Mouse (Mus musculus): ENCODE results near the gene Cldn22.

Gene Cldn22

DNA sequence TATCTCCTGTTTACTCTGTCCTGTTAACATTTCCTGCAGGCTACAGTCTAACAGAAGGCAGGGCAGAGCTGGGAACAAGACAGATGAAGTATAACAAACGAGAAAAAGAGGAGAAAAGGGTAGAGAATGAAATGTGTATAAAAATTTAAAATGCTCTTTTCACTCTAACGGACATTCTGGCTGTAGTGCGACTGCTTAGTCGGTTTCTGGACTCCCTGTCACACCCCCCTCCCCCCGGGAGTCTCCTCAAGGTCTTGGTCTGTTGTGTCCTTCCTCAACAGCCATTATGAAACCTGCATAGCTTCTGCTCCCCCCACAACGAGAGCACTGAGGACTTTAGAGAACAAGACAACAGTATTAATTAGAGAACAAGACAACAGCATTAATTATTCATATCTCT lies 8.3 kb downstream of the Cldn22 start:
- DNase-seq (ENCODE audit: low spot score in 2 of 2): no peak

DNA sequence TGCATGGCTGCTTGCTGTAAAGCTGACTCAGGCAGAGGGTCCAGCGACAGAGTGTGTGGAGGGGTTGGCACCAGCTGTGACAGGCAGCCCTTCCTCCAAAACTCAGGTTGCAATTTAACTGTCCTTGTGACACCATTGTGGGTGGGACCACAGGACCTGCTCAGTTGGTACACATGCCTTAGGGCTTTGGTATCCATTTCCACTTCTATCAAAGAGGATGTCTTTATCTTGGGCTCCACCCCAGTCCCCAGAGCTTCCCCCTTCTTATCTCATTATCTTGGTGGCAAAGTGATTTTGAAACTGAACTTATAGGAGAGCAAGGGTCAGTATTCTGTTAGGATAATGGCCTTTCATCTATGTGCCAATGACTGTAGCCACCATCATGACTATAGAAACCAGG lies 9.7 kb downstream of the Cldn22 start:
- no peak for DNase-seq (ENCODE audit: low spot score in 2 of 2)

GRCm38 (mm10) chr8:47843063-47843462 lies 18.8 kb downstream of the Cldn22 start:
- no peak for DNase-seq (ENCODE audit: low spot score in 2 of 2)

DNA sequence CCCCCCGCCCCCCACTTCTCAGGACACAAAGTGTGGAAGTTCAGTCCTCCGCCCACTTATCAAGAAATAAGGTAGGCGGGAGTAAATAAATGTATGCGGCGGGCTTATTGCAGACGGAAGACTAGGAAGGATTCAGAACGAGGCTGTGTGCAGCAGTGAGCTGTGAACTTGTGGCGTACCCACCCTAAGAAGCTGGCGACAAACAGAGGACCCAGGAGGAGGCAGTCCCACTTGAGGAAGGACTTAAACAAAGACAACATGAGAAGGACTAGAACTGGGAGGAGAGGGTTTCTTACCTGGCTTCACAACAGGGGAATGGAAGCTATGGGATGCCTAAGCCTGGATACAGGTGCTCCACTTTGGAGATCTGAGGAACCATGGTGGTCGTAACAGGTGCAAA lies 19.4 kb downstream of the Cldn22 start:
- no peak for DNase-seq (ENCODE audit: low spot score in 2 of 2)

DNA sequence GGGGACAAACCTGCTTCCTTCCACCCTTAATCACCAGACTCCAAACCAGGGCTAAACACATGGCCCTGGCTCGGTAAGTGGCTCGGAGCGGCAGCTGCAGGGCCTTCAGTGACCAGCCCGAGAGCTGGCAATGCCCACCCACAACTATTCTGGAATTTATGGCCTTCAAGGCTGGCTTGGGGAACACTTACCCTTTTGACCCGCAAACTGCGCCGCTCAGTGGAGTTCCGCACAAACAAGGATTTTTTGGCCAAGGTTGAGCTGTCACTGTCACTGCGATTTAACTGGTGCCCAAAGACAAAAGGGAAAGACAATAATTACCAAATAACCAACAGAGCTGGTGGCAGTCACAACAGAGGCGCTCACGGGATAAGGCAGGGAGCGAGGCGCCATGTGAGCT lies 21.7 kb downstream of the Cldn22 start:
- no peak for DNase-seq (ENCODE audit: low spot score in 2 of 2)

GRCm38 (mm10) chr8:47847161-47847560 lies 22.9 kb downstream of the Cldn22 start:
- no peak for DNase-seq (ENCODE audit: low spot score in 2 of 2)

- DNase-seq (ENCODE audit: low spot score in 2 of 2): no peak
Observed at GRCm38 (mm10) chr8:47847931-47848330, 23.6 kb downstream of the Cldn22 start.

- DNase-seq (ENCODE audit: low spot score in 2 of 2): no peak
Observed at GRCm38 (mm10) chr8:47849842-47850241, 25.6 kb downstream of the Cldn22 start.

GRCm38 (mm10) chr8:47851824-47852502 lies 27.7 kb downstream of the Cldn22 start:
- DNase-seq (ENCODE audit: low spot score in 2 of 2): peak in 1 of 2 experiments; percentile 35

GRCm38 (mm10) chr8:47852737-47853136 lies 28.5 kb downstream of the Cldn22 start:
- DNase-seq (ENCODE audit: low spot score in 2 of 2): no peak

DNA sequence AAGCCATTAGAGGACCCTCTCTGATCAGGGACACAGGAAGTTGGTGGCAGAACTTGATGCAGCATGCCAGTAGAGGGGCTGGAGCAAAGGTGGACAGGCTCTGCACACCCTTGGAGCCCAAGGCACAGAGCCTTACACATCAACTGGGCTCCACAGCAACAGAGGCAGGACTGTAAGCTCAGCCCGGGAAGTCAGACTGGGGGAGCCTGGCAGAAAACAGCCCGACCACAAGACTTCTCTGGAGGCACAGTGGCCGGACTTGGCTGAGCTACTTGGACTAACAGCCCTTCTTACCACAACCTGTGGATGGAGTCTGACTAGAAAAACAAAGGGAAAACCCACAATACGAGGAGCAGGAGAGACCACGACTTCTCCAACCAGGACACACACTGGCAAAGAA lies 29.1 kb downstream of the Cldn22 start:
- no peak for DNase-seq (ENCODE audit: low spot score in 2 of 2)

DNA sequence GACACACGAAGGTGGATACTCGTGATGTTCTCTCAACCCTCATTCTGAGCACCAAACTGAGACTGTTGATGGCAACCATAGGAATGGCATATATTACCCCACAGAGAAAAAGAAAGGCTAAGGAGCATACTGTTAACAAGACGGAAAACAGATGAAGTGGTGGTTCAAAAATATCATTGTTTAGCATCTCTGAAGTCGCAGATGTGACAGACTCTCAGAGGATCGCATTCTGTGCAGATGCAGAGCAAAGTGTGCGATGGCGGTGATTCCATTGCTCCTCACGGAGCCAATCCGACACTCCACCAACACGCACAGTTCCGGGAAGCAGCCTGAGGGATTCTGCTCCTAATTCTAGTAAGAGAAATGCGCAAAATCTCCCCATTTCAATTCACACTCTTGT lies 35.0 kb downstream of the Cldn22 start:
- peak; percentile 39 to 47 for DNase-seq (ENCODE audit: low spot score in 2 of 2)

GRCm38 (mm10) chr8:47866568-47866967 lies 42.3 kb downstream of the Cldn22 start:
- no peak for DNase-seq (ENCODE audit: low spot score in 2 of 2)

DNA sequence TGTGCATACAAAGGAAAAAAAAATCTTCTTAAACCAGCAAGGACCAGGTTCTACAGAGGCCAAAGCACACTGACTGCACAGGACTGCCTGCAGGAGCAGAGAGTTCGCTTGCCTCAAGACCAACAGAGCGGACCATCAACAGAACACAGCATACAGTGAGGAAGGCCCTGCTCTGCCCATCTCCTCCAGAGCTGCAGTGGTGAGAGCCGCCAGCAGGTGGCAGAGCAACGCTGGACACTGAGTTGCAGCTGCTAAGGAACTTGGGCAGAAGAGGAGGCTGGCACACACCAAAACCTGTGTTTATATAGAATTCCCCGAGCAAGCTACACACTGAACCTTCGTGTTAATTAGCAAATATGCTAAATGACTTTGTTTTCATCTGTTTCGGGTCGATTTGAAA lies 42.8 kb downstream of the Cldn22 start:
- peak; percentile 92 to 95 for DNase-seq (ENCODE audit: low spot score in 2 of 2)

DNA sequence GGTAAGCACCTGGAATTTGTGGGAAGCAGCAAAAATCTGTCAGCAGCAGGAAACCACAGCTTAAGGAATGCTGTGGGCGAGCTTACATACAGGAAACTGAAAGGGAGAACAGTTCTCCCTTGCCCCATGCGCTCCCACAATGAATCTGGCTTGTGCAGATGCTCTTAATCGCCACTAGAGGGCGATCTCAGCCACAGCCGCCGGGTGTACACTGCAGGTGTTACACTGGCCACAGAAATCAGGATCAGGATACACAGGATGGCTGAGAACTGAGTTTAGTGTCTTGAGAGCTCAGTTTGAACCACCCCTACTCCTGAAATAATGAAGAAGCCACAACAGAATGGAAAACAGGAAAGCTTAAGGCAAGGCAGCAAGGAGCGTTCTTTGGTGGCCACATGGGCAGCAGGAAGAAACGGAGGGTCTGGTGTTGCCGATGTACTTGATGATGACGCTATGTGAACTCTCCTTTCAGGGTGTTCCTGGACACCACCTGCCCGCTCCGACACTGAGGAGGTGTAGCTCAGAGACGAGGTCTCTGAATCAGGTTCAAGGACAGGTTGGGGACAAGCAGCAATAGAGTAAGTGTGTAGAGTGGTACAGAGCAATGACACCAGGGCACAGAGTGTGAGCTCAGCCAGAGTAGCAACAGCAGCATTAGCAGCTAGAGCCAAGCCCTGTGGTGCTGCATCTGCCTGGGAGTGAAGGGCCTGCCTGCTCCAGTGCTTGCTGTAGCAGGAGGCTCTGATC lies 48.3 kb downstream of the Cldn22 start:
- DNase-seq (ENCODE audit: low spot score in 2 of 2): peak; percentile 53 to 55

DNA sequence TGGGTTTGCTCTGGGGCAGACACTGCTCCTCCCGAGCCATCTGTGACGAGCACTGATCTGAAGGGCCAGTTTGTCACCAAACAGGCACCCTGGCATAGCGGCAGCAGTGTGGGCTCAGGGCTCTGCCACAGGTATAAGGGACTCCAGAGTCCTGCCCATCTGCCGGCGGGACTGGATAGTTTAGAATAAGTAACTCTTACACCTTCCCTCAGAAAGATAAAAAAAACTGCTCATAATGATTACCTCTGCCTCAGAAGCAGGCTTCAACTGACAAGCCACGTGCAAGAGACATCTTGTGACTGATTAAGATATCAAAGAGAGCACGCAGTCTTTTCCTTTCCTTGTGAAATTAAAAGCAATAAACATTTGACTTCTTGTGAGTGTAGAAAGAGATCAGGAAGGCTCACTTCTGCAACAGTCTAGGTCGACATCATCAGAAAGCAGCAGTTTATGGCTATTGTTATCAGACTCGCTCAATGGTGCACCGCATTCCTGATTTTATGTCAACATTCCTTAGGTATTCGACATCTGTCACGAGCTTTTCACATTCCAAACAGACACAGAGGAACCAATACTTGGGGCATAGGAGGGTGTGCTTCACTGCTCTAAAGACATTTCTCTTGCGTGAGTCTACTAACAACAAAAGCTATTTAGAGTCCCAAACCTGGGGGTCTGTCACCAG lies 50.4 kb downstream of the Cldn22 start:
- no peak for DNase-seq (ENCODE audit: low spot score in 2 of 2)

Measured in right cerebral cortex, adult 2 months (tissue).